Mouse (Mus musculus): ENCODE measurements at regions not wholly inside any gene's neighbourhood (a gene's known extent, or its start where the extent isn't known, plus 50 kb on each side); places are given as distances from the start of the nearest gene placed in this dataset.
A peak's percentile ranks its signal among the peaks of the same experiment; 100 is the strongest.

- peak; percentile 56 for DNase-seq
These were observed 84.8 kb upstream of the Calm2 start for GRCm38 (mm10) chr17:87531411-87532157.

GRCm38 (mm10) chr17:87532158-87532545 lies 85.4 kb upstream of the Calm2 start:
- no peak for DNase-seq

GRCm38 (mm10) chr17:87532762-87533161 lies 86.0 kb upstream of the Calm2 start:
- DNase-seq: no peak

GRCm38 (mm10) chr17:87549568-87549967 lies 86.2 kb upstream of the Epcam start:
- DNase-seq: no peak

GRCm38 (mm10) chr17:87550518-87551164 lies 85.1 kb upstream of the Epcam start:
- no peak for DNase-seq

GRCm38 (mm10) chr17:87554561-87554960 lies 81.2 kb upstream of the Epcam start:
- DNase-seq: no peak

- no peak for DNase-seq
These were observed 77.4 kb upstream of the Epcam start for GRCm38 (mm10) chr17:87558419-87558818.

GRCm38 (mm10) chr17:87559641-87560040 lies 76.1 kb upstream of the Epcam start:
- DNase-seq: no peak

- no peak for DNase-seq
These were observed 74.9 kb upstream of the Epcam start for GRCm38 (mm10) chr17:87560923-87561322.

- DNase-seq: no peak
These were observed 72.4 kb upstream of the Epcam start for GRCm38 (mm10) chr17:87563375-87563774.

- no peak for DNase-seq
These were observed 70.1 kb upstream of the Epcam start for GRCm38 (mm10) chr17:87565631-87566030.

GRCm38 (mm10) chr17:87566296-87566695 lies 69.5 kb upstream of the Epcam start:
- DNase-seq: no peak

- no peak for DNase-seq
These were observed 68.8 kb upstream of the Epcam start for GRCm38 (mm10) chr17:87566996-87567395.

- DNase-seq: no peak
These were observed 68.3 kb upstream of the Epcam start for GRCm38 (mm10) chr17:87567475-87567874.

GRCm38 (mm10) chr17:87569981-87570380 lies 65.8 kb upstream of the Epcam start:
- no peak for DNase-seq

- no peak for DNase-seq
These were observed 65.0 kb upstream of the Epcam start for GRCm38 (mm10) chr17:87570676-87571344.

- peak; percentile 96 for DNase-seq
These were observed 64.3 kb upstream of the Epcam start for GRCm38 (mm10) chr17:87571345-87571932.

- no peak for DNase-seq
These were observed 52.2 kb upstream of the Epcam start for GRCm38 (mm10) chr17:87583575-87583974.

GRCm38 (mm10) chr17:87585355-87585754 lies 50.4 kb upstream of the Epcam start:
- no peak for DNase-seq
